Mouse (Mus musculus) embryonic facial prominence, embryonic 14.5 days (tissue): ENCODE data around the gene Pdp2. TPM values are rescaled to one million over a fixed set of nuclear protein-coding genes. Genes with fewer than 3 reads are reported as not detected.
"Not testable (repeated sequence)": the region's sequence is repeated elsewhere in the genome, so short reads cannot be mapped to it uniquely, and the experiment has no call there.

Source experiments
- ATAC-seq: fragments of 200-750 bp; cut with Nextera tagmentation; 2 replicates; pipeline ENCODE4 v1.8.0; 2017; ENCODE audit warnings: low read depth, moderate number of reproducible peaks, moderate TSS enrichment
- DNase-seq: peaks from one replicate; pipeline ENCODE4 v3.0.0-alpha.2; 2015; ENCODE audit warnings: low spot score
- H3K27ac ChIP-seq: fragments of 300-500 bp; sonication (generic); replicated peaks from 2 replicates; pipeline ENCODE4 v1.5.1; 2014; ENCODE audit warnings: low read depth, mild to moderate bottlenecking, low read length, moderate library complexity
- H3K27me3 ChIP-seq: fragments of 300-500 bp; sonication (generic); replicated peaks from 2 replicates; pipeline ENCODE4 v1.6.1; 2014; ENCODE audit warnings: low read length; ENCODE audit not compliant: control insufficient read depth, insufficient read depth
- H3K36me3 ChIP-seq: fragments of 300-500 bp; sonication (generic); 2 replicates; pipeline ENCODE4 v1.6.1; 2014; ENCODE audit warnings: low read length, mixed read lengths; ENCODE audit not compliant: control insufficient read depth, insufficient read depth
- H3K4me1 ChIP-seq: fragments of 300-500 bp; sonication (generic); 2 replicates; pipeline ENCODE4 v1.6.1; 2014; ENCODE audit warnings: antibody characterized with exemption, low read length; ENCODE audit not compliant: control insufficient read depth, insufficient read depth
- H3K4me2 ChIP-seq: fragments of 300-500 bp; sonication (generic); 2 replicates; pipeline ENCODE4 v1.6.1; 2014; ENCODE audit warnings: low read depth, mild to moderate bottlenecking, low read length, moderate library complexity, mixed read lengths
- H3K4me3 ChIP-seq: fragments of 300-500 bp; sonication (generic); 2 replicates; pipeline ENCODE4 v1.5.1; 2014; ENCODE audit warnings: low read depth, mild to moderate bottlenecking, low read length
- H3K9ac ChIP-seq: fragments of 300-500 bp; sonication (generic); 2 replicates; pipeline ENCODE4 v1.6.1; 2014; ENCODE audit warnings: low read depth, mild to moderate bottlenecking, low read length, moderate library complexity, mixed read lengths
- H3K9me3 ChIP-seq: fragments of 300-500 bp; sonication (generic); 2 replicates; pipeline ENCODE4 v1.6.1; 2016; ENCODE audit warnings: low read length; ENCODE audit not compliant: control insufficient read depth
- WGBS: fragments of 180-500 bp; shearing (Covaris S2); extraction: QIAGEN DNeasy Blood & Tissue Kit; methylation state at CpG from one replicate; pipeline ENCODE4 v1.1.7; 2014; 5-methylcytosine and 5-hydroxymethylcytosine counted together
- polyA plus RNA-seq: library from polyadenylated mRNA; unstranded; fragments of >200 nt; fragmentation: Nextera tagmentation; extraction: Ambion mirVana; gene quantifications from 2 replicates; pipeline ENCODE4 v1.2.1, GENCODE M21; 2014

Pdp2 gene
- polyA plus RNA-seq, 1 experiment from 2014 or later, result 8.1 TPM

DNA sequence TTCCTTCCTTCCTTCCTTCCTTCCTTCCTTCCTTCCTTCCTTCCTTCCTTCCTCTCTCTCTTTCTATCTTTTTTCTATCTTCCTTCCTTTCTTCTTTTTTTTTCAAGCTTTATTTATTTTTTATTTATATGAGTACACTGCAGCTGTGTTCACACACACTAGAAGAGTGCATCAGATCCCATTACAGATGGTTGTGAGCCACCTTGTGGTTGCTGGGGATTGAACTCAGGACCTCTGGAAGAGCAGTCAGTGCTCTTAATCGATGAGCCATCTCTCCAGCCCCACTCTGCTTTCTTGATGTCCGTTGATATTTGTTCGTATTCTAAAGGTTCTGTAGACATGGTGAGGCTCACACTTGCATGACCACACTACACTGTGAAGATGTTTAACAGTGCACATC, 52.9 kb downstream of the Pdp2 start:
- not testable (repeated sequence) for ATAC-seq, DNase-seq
- 67% methylated on average over 3 of the region's 3 CpGs for WGBS

More for the DNA sequence above, 52.9 kb downstream of the Pdp2 start:
- H3K9ac ChIP-seq, H3K9me3 ChIP-seq, H3K27me3 ChIP-seq, H3K4me3 ChIP-seq, H3K4me2 ChIP-seq, H3K36me3 ChIP-seq, H3K27ac ChIP-seq: not testable (repeated sequence)
- H3K4me1 ChIP-seq, result peaks cover 11% of the 10 kb centered on the region

Other genes starting within 250 kb of the Pdp2 start
- gene Cmtm4, start 195.6 kb upstream of the Pdp2 start, polyA plus RNA-seq, result 4.1 and 4.3 TPM in 2 replicates
- gene Dync1li2, start 148.4 kb upstream of the Pdp2 start, polyA plus RNA-seq, result 52.5 and 53.8 TPM in 2 replicates
- gene Terb1, start 81.5 kb upstream of the Pdp2 start, polyA plus RNA-seq, result 0.53 and 0.62 TPM in 2 replicates
- gene Nae1, start 56.8 kb upstream of the Pdp2 start, polyA plus RNA-seq, result 89.0 and 100 TPM in 2 replicates
- 1.0 and 1.6 TPM in 2 replicates for gene Car7, start 56.8 kb upstream of the Pdp2 start, polyA plus RNA-seq
- gene Cdh16, start 32.9 kb downstream of the Pdp2 start, polyA plus RNA-seq, result 1.9 and 2.1 TPM in 2 replicates
- 40.5 and 54.7 TPM in 2 replicates for gene Rrad, start 39.9 kb downstream of the Pdp2 start, polyA plus RNA-seq
- 81.3 and 87.9 TPM in 2 replicates for gene Ciao2b, start 50.5 kb downstream of the Pdp2 start, polyA plus RNA-seq
- not detected in 2 replicates for gene Ces2a, start 142.6 kb downstream of the Pdp2 start, polyA plus RNA-seq
- 0.17 TPM in 1 of 2 replicates, not detected in the other for gene Ces2b, start 240.1 kb downstream of the Pdp2 start, polyA plus RNA-seq